Mouse (Mus musculus): ENCODE measurements around the gene Sh3rf3.

Gene Sh3rf3

DNA sequence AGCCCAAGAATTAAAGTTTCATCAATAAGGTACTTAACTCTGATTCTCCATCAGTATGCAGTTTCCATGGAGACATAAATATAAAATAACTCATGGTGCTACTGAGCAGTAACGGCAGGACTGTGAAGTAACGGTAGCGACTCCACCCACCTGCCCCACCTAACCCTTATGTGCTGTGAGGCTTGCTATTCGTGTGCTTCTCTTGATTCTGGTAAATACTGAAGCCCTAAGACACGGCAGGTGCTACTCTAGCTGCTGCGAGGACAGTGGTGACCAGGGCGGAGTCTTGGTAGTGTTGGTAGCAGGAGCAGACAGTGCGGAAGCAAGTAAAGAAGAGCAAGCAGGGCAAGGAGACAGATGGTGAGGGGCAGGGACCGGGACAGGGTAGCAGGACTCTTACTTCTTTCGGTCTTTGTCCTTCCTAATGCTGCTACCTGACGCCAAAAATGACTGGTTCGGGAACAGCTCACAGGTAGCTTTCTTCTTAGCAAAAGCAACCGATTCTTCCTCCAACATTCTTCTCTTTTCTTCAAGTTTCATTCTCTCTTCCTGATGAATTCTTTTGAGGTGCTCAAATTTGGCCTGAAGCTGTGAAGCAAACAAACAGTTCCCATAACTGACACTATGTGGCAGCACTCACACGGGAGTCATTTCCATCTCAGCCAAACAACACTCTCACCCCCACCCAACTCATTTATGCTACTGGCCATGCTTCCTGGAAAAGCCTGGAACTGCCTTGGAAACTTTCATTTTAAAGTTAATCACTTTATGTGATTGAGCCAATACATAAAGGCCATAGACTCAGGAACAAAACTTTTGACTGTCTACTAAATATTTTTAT is 353.2 kb downstream of the Sh3rf3 start:
- no peak for DNase-seq (ENCODE audit: low spot score)

DNA sequence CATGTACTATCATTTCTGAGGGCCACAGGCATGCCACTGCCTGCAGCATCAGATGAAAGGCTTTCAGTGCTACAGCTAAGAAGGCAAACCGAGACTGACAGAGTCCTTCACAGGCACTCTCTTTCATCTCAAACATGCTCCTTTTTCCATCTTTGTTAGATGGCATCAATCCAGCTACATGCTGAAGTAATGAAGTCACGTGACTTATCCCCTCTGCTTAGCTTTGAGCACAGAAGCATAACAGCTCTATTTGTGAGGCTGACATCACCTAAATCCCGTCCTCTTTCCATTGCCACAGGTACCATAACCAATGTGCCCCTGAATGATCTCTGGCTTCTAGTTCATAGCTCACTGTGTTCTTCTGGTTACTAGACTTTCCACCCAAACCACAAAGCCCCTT is 357.9 kb downstream of the Sh3rf3 start:
- DNase-seq (ENCODE audit: low spot score) = no peak

DNA sequence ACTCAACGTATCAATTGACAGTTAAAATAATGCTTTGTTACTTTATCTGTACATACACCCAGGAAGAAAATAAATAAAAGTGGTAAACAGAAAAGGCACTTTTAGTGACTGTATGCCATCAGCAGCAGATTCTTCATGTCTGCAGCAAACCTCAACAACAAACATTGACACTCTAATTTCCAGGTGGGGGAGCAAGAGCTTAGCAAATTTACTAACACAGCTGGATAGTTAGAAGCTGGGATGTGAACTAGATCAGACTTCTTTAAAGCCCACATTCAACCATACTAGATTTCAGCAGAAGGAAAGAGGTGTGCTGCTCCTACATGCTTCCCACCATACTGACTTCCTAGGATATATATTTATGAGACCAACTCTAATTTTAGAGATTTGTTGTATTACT is 359.4 kb downstream of the Sh3rf3 start:
- DNase-seq (ENCODE audit: low spot score) = no peak

DNA sequence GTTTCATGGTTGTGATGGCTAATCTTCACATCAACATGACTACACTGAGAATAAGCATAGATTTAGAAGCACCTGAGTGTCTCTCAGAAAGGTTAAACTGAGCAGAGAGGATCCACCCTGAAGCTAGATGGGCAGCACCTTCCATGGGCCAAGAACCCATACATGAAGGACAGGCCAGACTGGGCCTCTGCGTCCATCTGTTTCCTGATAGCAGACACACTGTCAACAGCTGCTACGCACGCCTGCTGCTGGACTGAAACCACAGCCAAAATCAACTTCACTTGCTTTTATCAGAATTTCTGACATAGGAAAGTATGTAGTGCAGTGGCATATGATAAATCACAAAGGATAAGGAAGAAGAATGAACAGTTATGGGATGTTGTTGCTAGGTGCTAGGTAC is 366.5 kb downstream of the Sh3rf3 start:
- no peak for DNase-seq (ENCODE audit: low spot score)

DNA sequence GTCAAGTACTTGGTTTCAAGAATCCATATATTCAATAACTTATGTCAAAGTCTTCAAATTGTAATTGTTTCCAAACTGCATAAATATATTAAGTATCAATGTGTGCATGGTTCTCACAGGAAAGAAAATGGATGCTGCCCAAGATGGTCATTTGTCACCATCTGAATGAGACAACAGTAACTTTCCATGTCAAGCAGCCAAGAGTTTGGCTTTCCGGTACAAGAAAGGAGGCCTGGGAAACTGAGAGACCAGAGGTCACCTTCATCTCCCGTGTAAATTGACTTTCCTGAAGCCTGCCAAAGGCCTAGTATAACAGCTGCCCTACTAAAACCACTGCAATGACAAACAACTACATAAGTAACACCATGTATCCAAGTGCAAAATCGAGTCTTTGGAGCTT is 369.1 kb downstream of the Sh3rf3 start:
- no peak for DNase-seq (ENCODE audit: low spot score)

All from ovary, postnatal 10 days (tissue).